Mouse (Mus musculus) kidney, adult 2 months (tissue): ENCODE measurements around the gene Edc3.

Source experiments
- CTCF ChIP-seq: fragments of 200-500 bp; conservative IDR thresholded peaks from 2 replicates; pipeline ENCODE4 v1.5.1; 2011; ENCODE audit warnings: low read depth, mild to moderate bottlenecking, control low read depth, low read length, moderate library complexity, mixed read lengths; ENCODE audit not compliant: insufficient read depth, insufficient read length
- POLR2A ChIP-seq: fragments of 200-500 bp; IDR thresholded peaks from one replicate; pipeline ENCODE4 v1.6.1; 2011; ENCODE audit warnings: low read depth, low read length, control low read depth

GRCm38 (mm10) chr9:57687751-57688150 lies 20.6 kb upstream of the Edc3 start, which contains the start of gene Cyp1a1:
- TF ChIP-seq CTCF (no peak), POLR2A (no peak)
